Mouse (Mus musculus) testis, adult 2 months (tissue): Measurements from ENCODE around the gene Adgrd1.

Experiments used
- CTCF ChIP-seq: fragments of 200-500 bp; IDR thresholded peaks from 2 replicates; pipeline ENCODE4 v1.5.1; 2012; ENCODE audit warnings: low read depth, mild to moderate bottlenecking, inconsistent platforms, low read length, moderate library complexity; ENCODE audit not compliant: control insufficient read depth, insufficient read depth, insufficient replicate concordance
- POLR2A ChIP-seq: fragments of 200-500 bp; IDR thresholded peaks from 2 replicates; pipeline ENCODE4 v1.6.1; 2012; ENCODE audit warnings: low read depth, mild to moderate bottlenecking, inconsistent platforms, low read length, moderate library complexity; ENCODE audit not compliant: control insufficient read depth

GRCm38 (mm10) chr5:129138576-129138975 lies 42.0 kb downstream of the Adgrd1 start:
- TF ChIP-seq POLR2A = no peak
- TF ChIP-seq CTCF = no peak
